Mouse (Mus musculus) forebrain, embryonic 12.5 days (tissue): ENCODE measurements around the gene Nat8l. TPM values are rescaled to one million over a fixed set of nuclear protein-coding genes. Genes with fewer than 3 reads are reported as not detected.

Experiments
- ATAC-seq: fragments of 200-750 bp; cut with Nextera tagmentation; 2 replicates; pipeline ENCODE4 v1.8.0; 2017; ENCODE audit warnings: moderate TSS enrichment; ENCODE audit not compliant: low FRiP score
- H3K27ac ChIP-seq: fragments of 300-500 bp; sonication (generic); 2 replicates; pipeline ENCODE4 v1.5.1; 2016; ENCODE audit warnings: mild to moderate bottlenecking
- H3K27me3 ChIP-seq: fragments of 300-500 bp; sonication (generic); 2 replicates; pipeline ENCODE4 v1.6.1; 2016; ENCODE audit warnings: mild to moderate bottlenecking
- H3K36me3 ChIP-seq: fragments of 300-500 bp; sonication (generic); replicated peaks from 2 replicates; pipeline ENCODE4 v1.6.1; 2016; ENCODE audit warnings: mild to moderate bottlenecking
- H3K4me1 ChIP-seq: fragments of 300-500 bp; sonication (generic); 2 replicates; pipeline ENCODE4 v1.6.1; 2016
- H3K4me2 ChIP-seq: fragments of 300-500 bp; sonication (generic); 2 replicates; pipeline ENCODE4 v1.6.1; 2016; ENCODE audit warnings: mild to moderate bottlenecking, moderate library complexity
- H3K4me3 ChIP-seq: fragments of 300-500 bp; sonication (generic); replicated peaks from 2 replicates; pipeline ENCODE4 v1.5.1; 2016; ENCODE audit warnings: mild to moderate bottlenecking
- H3K9ac ChIP-seq: fragments of 300-500 bp; sonication (generic); 2 replicates; pipeline ENCODE4 v1.6.1; 2016; ENCODE audit warnings: mild to moderate bottlenecking
- H3K9me3 ChIP-seq: fragments of 300-500 bp; sonication (generic); 2 replicates; pipeline ENCODE4 v1.6.1; 2016
- WGBS: fragments of 180-500 bp; shearing (Covaris S2); methylation state at CpG from one replicate; pipeline ENCODE4 v1.1.7; 2016; 5-methylcytosine and 5-hydroxymethylcytosine counted together
- polyA plus RNA-seq: library from polyadenylated mRNA; unstranded; fragments of >200 nt; fragmentation: Nextera tagmentation; extraction: Ambion mirVana; gene quantifications from 2 replicates; pipeline ENCODE4 v1.2.1, GENCODE M21; 2016

The Nat8l gene
- polyA plus RNA-seq, 1 experiment from 2014 or later = 3.1 TPM

DNA sequence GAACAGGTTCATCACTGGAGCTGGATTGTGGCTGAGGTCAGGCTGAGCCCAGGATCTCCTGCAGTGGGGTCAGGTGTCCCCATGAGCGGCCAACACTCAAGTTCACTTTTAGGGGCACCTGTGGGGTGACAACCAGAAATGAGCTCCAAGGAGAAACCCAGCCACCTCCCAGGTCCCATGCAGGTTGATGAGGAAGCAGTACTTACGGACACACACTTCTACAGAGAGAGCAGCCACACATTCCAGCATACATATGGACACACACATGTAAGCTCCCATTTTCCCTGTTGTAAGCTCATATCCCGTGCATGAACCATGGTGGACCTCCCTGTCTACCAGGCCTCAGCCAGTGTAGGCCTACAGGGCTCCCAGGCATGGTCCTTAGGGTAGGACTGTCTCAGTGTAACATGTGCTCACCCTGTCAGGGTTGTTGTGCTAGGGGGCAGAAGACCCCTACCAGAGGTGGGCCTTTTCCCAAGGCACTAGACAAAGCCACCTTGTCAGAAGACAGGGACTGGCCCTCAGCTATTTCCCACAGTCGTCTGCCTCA, 11.7 kb downstream of the Nat8l start:
- H3K9ac ChIP-seq = no peak overlapping the region
- H3K36me3 ChIP-seq = no peaks in the 10 kb centered on the region
- WGBS = 87% methylated on average over 4 of the region's 4 CpGs
- H3K4me2 ChIP-seq = no peak overlapping the region
- no peaks in the 10 kb centered on the region for H3K27me3 ChIP-seq
- no peak overlapping the region for H3K4me3 ChIP-seq
- no peaks in the 10 kb centered on the region for H3K9me3 ChIP-seq
- H3K27ac ChIP-seq = no peak overlapping the region
- H3K4me1 ChIP-seq = 0 out of 2 replicates have a peak, but pooled peaks cover 6% of the 10 kb centered on the region
- no peak for ATAC-seq

DNA sequence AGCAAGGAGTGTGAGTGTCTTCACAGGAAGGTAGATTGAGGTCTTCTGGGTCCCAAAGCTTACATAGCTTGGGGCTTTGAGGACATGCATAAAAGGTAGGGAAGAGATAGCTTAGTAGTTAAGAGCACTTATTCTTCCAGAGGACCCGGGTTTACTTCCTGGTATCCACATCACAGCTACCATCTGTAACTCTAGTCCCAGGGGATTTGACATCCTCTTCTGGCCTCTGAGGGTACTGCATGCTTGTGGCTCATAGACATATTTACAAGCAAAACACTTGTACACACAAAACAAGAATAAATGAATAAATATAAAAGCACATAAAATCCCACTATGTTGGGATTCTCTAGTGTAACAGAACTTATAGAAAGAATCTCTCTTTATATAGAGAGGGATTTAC, 18.9 kb downstream of the Nat8l start:
- no peaks in the 10 kb centered on the region for H3K9me3 ChIP-seq
- H3K4me1 ChIP-seq = no peaks in the 10 kb centered on the region
- no peak overlapping the region for H3K27ac ChIP-seq
- H3K4me3 ChIP-seq = no peak overlapping the region
- WGBS = 85% methylated on average over 1 of the region's 1 CpGs
- H3K9ac ChIP-seq = no peak overlapping the region
- no peaks in the 10 kb centered on the region for H3K36me3 ChIP-seq
- no peaks in the 10 kb centered on the region for H3K27me3 ChIP-seq
- ATAC-seq = no peak
- no peak overlapping the region for H3K4me2 ChIP-seq

DNA sequence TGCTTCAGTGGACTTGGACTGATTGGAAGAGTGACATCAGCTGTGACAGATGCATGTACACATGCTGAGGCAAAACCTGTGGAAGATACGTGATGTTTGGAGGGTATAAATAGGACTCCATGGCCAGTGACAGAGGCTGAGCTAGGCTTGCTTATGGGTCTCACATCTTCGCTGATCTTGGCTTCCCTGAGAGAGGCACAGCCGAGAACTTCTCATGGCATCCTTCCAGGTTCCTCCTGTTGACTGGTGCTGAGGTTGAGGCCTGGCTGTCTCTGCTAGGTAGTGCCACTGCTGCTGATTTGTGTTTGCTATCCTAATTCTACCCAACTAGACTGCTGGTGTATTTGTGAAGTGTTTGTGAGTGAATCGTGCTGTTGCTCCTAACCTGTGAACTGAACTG, 23.2 kb downstream of the Nat8l start:
- Histone ChIP-seq H3K4me2 (no peak overlapping the region), H3K36me3 (no peaks in the 10 kb centered on the region), H3K9me3 (no peaks in the 10 kb centered on the region), H3K9ac (no peak overlapping the region), H3K4me3 (no peak overlapping the region), H3K27ac (no peak overlapping the region), H3K27me3 (no peaks in the 10 kb centered on the region), H3K4me1 (no peaks in the 10 kb centered on the region)
- 87% methylated on average over 4 of the region's 4 CpGs for WGBS
- ATAC-seq = no peak

DNA sequence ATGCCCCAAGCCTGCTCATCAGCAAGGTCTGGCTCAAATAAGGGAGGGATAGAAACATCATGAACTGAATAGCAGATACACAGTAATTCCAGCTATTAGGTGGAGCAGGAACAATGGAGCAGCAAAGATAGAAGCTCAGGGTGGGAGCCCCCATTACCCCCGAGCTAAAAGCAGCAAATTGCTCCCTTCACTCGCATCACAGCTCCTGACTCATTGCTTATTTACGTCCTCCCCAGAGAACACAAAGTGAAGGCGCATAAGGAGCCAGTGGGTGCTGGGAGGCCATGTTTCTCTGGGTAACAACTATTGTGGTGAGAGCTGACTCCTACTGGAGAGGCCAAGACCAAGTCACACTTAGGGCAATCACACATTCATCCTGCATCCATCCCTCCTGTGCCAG, 34.3 kb downstream of the Nat8l start:
- H3K27ac ChIP-seq = no peak overlapping the region
- no peak overlapping the region for H3K9ac ChIP-seq
- ATAC-seq = no peak
- no peak overlapping the region for H3K4me3 ChIP-seq
- H3K27me3 ChIP-seq = no peaks in the 10 kb centered on the region
- no peaks in the 10 kb centered on the region for H3K36me3 ChIP-seq
- 71% methylated on average over 4 of the region's 4 CpGs for WGBS
- H3K9me3 ChIP-seq = no peaks in the 10 kb centered on the region
- H3K4me2 ChIP-seq = no peak overlapping the region
- H3K4me1 ChIP-seq = peaks cover 3% of the 10 kb centered on the region; the same call in 1 of the 2 replicates

DNA sequence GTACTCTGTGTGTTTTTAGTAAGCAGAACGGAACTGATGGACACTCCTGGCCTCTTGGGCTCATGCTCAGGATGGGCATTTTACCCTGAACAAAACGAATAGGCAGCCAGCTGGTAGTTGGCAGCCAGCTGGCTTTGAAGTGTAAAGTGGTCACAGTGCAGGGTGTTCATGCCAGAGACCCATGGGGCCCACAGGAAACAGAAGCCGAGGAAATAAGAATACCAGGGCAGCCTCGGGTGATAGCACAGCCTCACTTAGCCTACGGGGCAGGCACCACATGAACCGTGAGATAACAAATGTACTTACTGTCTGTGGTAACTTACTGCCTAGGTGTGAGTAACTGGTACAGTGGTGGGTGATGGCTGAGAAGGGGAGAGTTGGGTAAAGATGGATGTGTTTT, 35.2 kb downstream of the Nat8l start:
- no peaks in the 10 kb centered on the region for H3K9me3 ChIP-seq
- no peak for ATAC-seq
- no peak overlapping the region for H3K4me3 ChIP-seq
- 86% methylated on average over 6 of the region's 6 CpGs for WGBS
- no peak overlapping the region for H3K4me2 ChIP-seq
- no peak overlapping the region for H3K9ac ChIP-seq
- H3K27ac ChIP-seq = no peak overlapping the region
- peaks cover 3% of the 10 kb centered on the region; the same call in 1 of the 2 replicates for H3K4me1 ChIP-seq
- H3K27me3 ChIP-seq = no peaks in the 10 kb centered on the region
- no peaks in the 10 kb centered on the region for H3K36me3 ChIP-seq

DNA sequence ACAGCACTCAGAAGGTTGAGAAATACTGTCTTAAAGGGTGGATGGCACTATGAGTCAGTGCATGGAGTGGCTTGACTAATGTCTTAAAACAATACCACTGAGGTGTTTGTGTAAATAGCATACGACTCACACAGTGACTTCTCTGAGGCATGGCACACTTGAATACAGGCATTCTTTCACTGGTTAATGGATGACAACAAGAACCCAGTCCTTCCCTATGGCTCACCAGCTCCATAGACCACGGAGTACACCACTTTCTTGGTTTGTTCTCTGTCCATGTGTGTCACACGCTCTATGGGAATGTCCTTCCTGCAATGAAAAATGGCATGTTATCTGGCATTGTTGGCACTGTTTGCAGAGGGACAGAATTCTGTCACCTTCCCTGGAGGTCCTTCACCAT, 36.7 kb downstream of the Nat8l start:
- Histone ChIP-seq H3K4me2 (no peak overlapping the region), H3K4me3 (no peak overlapping the region), H3K4me1 (peaks cover 3% of the 10 kb centered on the region; the same call in 1 of the 2 replicates), H3K27me3 (no peaks in the 10 kb centered on the region), H3K36me3 (no peaks in the 10 kb centered on the region), H3K27ac (no peak overlapping the region), H3K9me3 (no peaks in the 10 kb centered on the region), H3K9ac (no peak overlapping the region)
- no peak for ATAC-seq
- 80% methylated on average over 3 of the region's 3 CpGs for WGBS

Other genes starting within 250 kb of the Nat8l start
- gene Letm1, start 213.2 kb upstream of the Nat8l start, polyA plus RNA-seq = 52.5 and 58.5 TPM in 2 replicates
- gene Nsd2, start 175.3 kb upstream of the Nat8l start, polyA plus RNA-seq = 129 and 134 TPM in 2 replicates
- gene Nelfa, start 59.6 kb upstream of the Nat8l start, polyA plus RNA-seq = 63.7 and 73.8 TPM in 2 replicates
- 387 and 405 TPM in 2 replicates for gene Gm1673, start 12.6 kb upstream of the Nat8l start, polyA plus RNA-seq
- gene Poln, start 173.5 kb downstream of the Nat8l start, polyA plus RNA-seq = 0.62 and 0.80 TPM in 2 replicates
- 43.1 and 45.3 TPM in 2 replicates for gene Haus3, start 173.5 kb downstream of the Nat8l start, polyA plus RNA-seq
- gene Mxd4, start 191.7 kb downstream of the Nat8l start, polyA plus RNA-seq = 25.0 and 25.8 TPM in 2 replicates